Mouse (Mus musculus) embryonic stem cell, embryonic (primary cell): ENCODE data around the gene Minpp1.
"Not testable (repeated sequence)": the region's sequence is repeated elsewhere in the genome, so short reads cannot be mapped to it uniquely, and the experiment has no call there.

ENCODE experiments used
- CTCF ChIA-PET, 4 experiments: fragments of 300-600 bp in 2 of 4; fragments of 350-600 bp in 2 of 4; sonication (Branson Sonifier 250); formaldehyde crosslinking; loops; one replicate each; lab custom pipeline; 2022; ENCODE audit warnings: inconsistent platforms in 2 of 4; lab: Charles Lee
- POLR2A ChIA-PET, 4 experiments: fragments of 300-600 bp in 2 of 4; fragments of 350-600 bp in 2 of 4; sonication (Branson Sonifier 250); formaldehyde crosslinking; loops; one replicate each; lab custom pipeline; 2022; ENCODE audit warnings: antibody characterized with exemption in 4 of 4, inconsistent platforms in 1 of 4; lab: Charles Lee

Gene Minpp1

GRCm38 (mm10) chr19:32485681-32486105, at the start of gene Minpp1:
Gene Minpp1 (plus strand): TSS chr19:32485769.
- POLR2A ChIA-PET = interaction anchor here (0.6 to 1.9 kb wide), 11 partner anchors 8 to 313 kb away, joined by 3 to 8 read pairs (median 4); partner anchors contain the start of genes Pten (in 1 of the 4) and Sgms1 (in 1 of the 4)
- CTCF ChIA-PET = interaction anchor here in 3 of 4 experiments (0.6 to 1.1 kb wide), 4 partner anchors 10 to 643 kb away, joined by 3 to 4 read pairs (median 3); no protein-coding TSS in a partner anchor

GRCm38 (mm10) chr19:32439356-32439755, 46.2 kb upstream of the Minpp1 start:
- CTCF ChIA-PET = interaction anchor here in 2 of 4 experiments (0.7 to 0.9 kb wide), 2 partner anchors 26 to 241 kb away, joined by 3 read pairs; no protein-coding TSS in a partner anchor

GRCm38 (mm10) chr19:32441568-32441967, 44.0 kb upstream of the Minpp1 start:
- POLR2A ChIA-PET = no interaction called here
- CTCF ChIA-PET = no interaction called here

More at GRCm38 (mm10) chr19:32439356-32439755, 46.2 kb upstream of the Minpp1 start:
- POLR2A ChIA-PET = no interaction called here

DNA sequence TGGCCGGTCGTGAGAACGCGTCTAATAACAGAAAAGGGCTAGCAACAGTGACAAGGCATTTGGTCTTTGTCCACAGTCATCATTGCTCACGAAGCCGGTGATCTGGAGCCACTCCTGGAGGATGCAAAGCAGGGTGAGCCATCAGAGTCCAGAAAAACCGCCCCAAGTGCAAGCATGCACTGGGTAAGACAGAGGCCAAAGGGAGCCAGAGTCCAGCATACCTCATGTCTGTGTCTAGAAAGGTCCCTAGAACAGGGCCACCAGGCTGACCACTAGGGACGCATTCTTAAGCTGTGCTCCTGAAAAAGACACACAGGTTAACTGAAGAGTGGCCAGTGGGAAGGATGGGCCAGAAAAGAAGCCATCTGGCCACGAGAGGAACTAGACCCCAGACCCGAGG, 36.6 kb upstream of the Minpp1 start:
- POLR2A ChIA-PET = no interaction called here
- CTCF ChIA-PET = interaction anchor here in 1 of 4 experiments (0.5 kb wide), 1 partner anchor 692 kb away, joined by 11 read pairs; no protein-coding TSS in a partner anchor

DNA sequence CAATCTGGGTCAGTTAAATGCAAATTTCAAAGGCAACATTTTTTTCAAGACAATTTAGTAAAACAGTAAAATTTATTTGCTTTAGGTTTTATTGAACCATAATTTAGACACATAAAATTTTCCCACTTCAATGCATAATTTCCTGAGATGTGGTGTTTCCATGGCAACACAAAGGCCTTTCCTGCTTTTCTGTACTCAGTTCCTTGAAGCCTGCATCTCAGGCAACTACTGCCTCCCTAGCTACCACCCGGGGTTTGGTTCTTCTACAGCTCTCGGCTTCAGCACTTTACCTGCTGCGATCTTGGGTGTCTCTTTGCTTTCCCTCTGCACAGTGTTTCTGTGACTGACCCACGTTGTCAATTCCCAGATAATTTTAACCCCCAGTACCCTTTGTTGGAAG, 33.3 kb upstream of the Minpp1 start:
- ChIA-PET CTCF (interaction anchor here in 1 of 4 experiments (0.9 kb wide), 1 partner anchor 9 kb away, joined by 13 read pairs; no protein-coding TSS in a partner anchor), POLR2A (interaction anchor here in 2 of 4 experiments (0.9 to 1.1 kb wide), 2 partner anchors 9 to 12 kb away, joined by 3 read pairs; no protein-coding TSS in a partner anchor)

- CTCF ChIA-PET = interaction anchor here in 1 of 4 experiments (0.8 kb wide), 1 partner anchor 13 kb away, joined by 4 read pairs; no protein-coding TSS in a partner anchor
- POLR2A ChIA-PET = no interaction called here
These were observed 28.8 kb upstream of the Minpp1 start for GRCm38 (mm10) chr19:32456744-32457143.

GRCm38 (mm10) chr19:32457631-32458030, 27.9 kb upstream of the Minpp1 start:
- POLR2A ChIA-PET, CTCF ChIA-PET: not testable (repeated sequence)

DNA sequence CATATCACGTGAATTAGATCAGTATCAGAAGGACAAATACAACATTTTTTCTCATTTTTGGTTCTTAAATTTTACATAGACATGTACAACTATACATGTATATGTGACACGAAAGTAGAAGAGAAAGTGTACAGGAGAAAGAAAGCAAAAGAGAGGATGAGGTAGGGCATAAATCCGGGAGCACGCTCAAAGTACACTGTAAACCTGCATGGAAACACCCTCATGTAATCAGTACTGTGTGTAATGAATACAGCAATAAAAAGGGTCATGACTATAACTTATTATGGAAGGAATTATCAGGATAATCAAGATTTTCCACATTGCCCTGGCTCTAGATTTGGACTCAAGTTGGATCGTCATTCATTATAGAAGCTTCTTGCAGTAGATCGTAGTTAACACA, 22.5 kb upstream of the Minpp1 start:
- POLR2A ChIA-PET = no interaction called here
- CTCF ChIA-PET = no interaction called here

- CTCF ChIA-PET = no interaction called here
- POLR2A ChIA-PET = interaction anchor here in 1 of 4 experiments (0.8 kb wide), 1 partner anchor 13 kb away, joined by 3 read pairs; no protein-coding TSS in a partner anchor
These were observed 20.3 kb upstream of the Minpp1 start for GRCm38 (mm10) chr19:32465228-32465627.

DNA sequence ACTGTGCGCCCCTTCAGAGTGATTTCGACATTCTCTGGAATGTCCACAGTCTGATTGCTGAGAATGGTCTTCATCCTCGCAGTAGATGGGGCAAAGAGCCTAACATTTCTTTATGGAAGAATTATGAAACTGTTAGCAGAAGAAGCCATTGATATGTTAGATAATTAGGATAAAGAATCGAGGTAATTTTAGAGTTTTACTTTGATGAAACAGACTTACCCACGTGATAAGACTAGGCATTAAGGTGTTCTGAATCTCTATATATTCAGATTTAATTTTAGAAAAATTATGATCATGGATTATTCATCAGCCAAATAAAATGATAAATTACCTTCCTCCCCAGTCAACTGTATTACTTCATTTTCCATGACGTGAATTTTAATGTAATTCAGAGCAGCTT, 19.1 kb upstream of the Minpp1 start, which contains the start of gene Rpl9-ps6:
TSS of gene Rpl9-ps6 (minus strand) at position 101 of the 400 bp plus-strand sequence.
- ChIA-PET CTCF (no interaction called here), POLR2A (interaction anchor here in 1 of 4 experiments (0.6 kb wide), 1 partner anchor 130 kb away, joined by 3 read pairs; no protein-coding TSS in a partner anchor)

- ChIA-PET POLR2A (no interaction called here), CTCF (interaction anchor here in 1 of 4 experiments (0.6 kb wide), 1 partner anchor 370 kb away, joined by 3 read pairs; no protein-coding TSS in a partner anchor)
These were observed 18.2 kb upstream of the Minpp1 start for GRCm38 (mm10) chr19:32467325-32467724.

GRCm38 (mm10) chr19:32470059-32470497, 15.5 kb upstream of the Minpp1 start:
- CTCF ChIA-PET = interaction anchor here in 3 of 4 experiments (0.6 to 1.0 kb wide), 5 partner anchors 14 to 1793 kb away, joined by 3 to 4 read pairs (median 3); no protein-coding TSS in a partner anchor
- POLR2A ChIA-PET = no interaction called here

DNA sequence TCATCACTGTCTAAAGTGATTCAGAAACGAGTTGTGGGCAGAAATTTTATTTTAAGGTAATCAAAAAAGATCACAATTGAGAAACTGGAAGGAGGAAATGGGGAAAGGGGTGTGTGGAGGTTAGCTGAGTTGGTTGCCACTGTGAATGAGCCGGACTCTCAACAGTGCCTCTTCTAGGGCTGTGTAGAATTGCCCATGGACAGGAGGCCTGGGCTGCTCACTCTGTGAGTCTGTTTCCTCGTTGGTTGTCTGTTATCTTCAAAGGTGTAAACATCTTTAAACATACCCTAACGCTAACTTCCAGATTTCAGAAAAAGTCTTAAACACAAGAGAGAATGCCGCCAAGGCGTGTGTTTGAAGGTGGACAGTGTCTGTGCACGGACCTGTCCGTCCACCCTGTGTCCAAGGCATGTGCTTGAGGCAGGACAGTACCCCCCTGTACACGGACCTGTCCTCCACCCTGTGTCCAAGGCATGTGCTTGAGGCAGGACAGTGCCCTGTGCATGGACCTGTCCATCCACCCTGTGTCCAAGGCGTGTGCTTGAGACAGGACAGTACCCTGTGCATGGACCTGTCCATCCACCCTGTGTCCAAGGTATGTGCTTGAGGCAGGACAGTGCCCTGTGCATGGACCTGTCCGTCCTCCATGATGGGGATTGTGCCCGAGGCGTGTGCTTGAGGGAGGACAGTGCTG, 14.9 kb upstream of the Minpp1 start:
- CTCF ChIA-PET = interaction anchor here in 2 of 4 experiments (1.0 kb wide), 2 partner anchors 14 to 15 kb away, joined by 3 read pairs; no protein-coding TSS in a partner anchor
- POLR2A ChIA-PET = no interaction called here

DNA sequence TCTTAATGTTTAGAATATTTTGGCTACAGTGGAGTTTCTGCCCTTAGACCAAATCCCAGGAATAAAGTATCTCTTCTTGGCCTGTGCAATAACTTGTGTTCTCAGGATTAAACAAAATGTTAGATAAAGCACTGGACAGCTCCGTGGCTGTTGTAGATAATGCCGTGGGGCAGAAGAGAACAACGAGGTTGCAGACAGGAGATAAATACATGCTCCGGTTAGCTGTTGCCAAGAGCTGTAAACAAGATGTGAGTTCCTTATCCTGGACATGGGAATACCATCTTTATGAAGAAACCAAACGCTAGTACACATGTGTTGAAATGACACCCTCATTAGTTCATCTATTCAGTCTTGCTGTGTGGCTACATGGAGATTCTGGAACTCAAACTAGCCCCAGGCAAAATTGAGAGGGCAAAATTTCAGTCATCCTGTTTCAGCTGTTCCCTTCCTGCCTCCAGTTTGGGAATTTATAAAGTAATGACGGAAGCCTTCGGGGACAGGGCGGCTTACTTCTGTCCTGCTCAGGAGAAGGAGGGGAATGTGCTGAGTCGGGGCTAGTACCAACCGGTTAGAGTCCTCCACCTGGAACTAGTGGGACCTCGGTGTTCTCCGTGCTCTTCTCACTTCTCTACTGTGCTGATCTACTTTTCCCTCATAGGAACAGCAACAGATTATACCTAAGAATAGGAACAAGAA, 9.4 kb upstream of the Minpp1 start:
- ChIA-PET POLR2A (interaction anchor here in 1 of 4 experiments (1.4 kb wide), 1 partner anchor 9 kb away, joined by 4 read pairs; the partner anchor contains the start of gene Minpp1), CTCF (interaction anchor here in 1 of 4 experiments (1.0 kb wide), 1 partner anchor 9 kb away, joined by 4 read pairs; the partner anchor contains the start of gene Minpp1)

GRCm38 (mm10) chr19:32476712-32477052, 8.9 kb upstream of the Minpp1 start:
- POLR2A ChIA-PET = no interaction called here
- CTCF ChIA-PET = no interaction called here

- ChIA-PET CTCF (interaction anchor here in 1 of 4 experiments (0.6 kb wide), 1 partner anchor 31 kb away, joined by 3 read pairs; no protein-coding TSS in a partner anchor), POLR2A (interaction anchor here in 1 of 4 experiments (0.6 kb wide), 1 partner anchor 10 kb away, joined by 5 read pairs; no protein-coding TSS in a partner anchor)
These were observed 5.3 kb upstream of the Minpp1 start for GRCm38 (mm10) chr19:32480255-32480654.

DNA sequence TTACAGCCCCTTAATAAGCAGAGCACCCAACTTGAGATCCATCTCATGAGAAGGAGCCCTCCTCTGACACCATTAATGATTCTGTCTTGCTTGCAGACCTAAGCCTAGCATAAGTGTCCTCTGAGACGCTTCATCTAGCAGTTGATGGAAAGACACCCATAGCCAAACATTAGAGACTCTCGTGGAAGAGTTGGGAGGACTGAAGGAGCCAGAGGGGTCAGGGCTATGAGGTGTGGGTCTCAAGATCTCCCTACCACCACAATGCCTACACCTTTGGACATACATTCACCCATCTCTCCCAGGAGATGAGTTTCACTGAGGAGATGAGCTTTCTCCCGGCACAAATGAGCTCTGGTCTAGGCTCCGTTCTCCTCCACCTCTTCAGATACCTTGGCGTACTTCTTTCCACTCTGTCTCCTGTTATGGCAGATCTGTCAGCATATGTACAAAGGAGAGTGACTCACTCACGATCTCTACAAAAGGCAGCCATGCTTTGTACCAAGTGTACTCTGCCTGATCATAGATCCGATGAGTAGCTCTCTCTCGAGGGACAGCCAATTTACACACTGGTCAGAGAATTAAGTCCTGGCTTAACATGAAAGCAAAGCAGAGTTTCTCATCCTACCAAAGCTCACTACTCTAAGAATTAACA, 4.7 kb upstream of the Minpp1 start:
- POLR2A ChIA-PET = interaction anchor here in 1 of 4 experiments (0.5 to 0.6 kb wide), 2 partner anchors 9 to 742 kb away, joined by 3 to 5 read pairs; no protein-coding TSS in a partner anchor
- CTCF ChIA-PET = no interaction called here

GRCm38 (mm10) chr19:32481511-32481910, 4.1 kb upstream of the Minpp1 start:
- POLR2A ChIA-PET = interaction anchor here in 1 of 4 experiments (0.5 kb wide), 1 partner anchor 742 kb away, joined by 3 read pairs; no protein-coding TSS in a partner anchor
- CTCF ChIA-PET = no interaction called here
